Mouse (Mus musculus): ENCODE results near the gene Nedd9.

GRCm38 (mm10) chr13:41457798-41458390, 29.3 kb downstream of the Nedd9 start:
- no peak for TF ChIP-seq CTCF (IDR thresholded peaks at IDR 0.05; ENCODE audit: borderline replicate concordance, control insufficient read depth, extremely low read depth, insufficient read depth, low read length, poor library complexity)
- TF ChIP-seq POLR2A (IDR thresholded peaks at IDR 0.05; ENCODE audit: control insufficient read depth, extremely low read depth, insufficient read depth, low read length, poor library complexity), result no peak

Data from thymus, adult 2 months (tissue).